Mouse (Mus musculus): ENCODE measurements around the gene Hexdc.

The Hexdc gene

GRCm38 (mm10) chr11:121204161-121205006, at the start of gene Hexdc, which contains the start of gene Ogfod3:
Gene Hexdc (plus strand): TSS chr11:121204433.
Gene Ogfod3 (minus strand): TSS chr11:121204711.
- DNase-seq = peak; percentile 88 to 93

GRCm38 (mm10) chr11:121156411-121156891, 47.8 kb upstream of the Hexdc start:
- DNase-seq = no peak

- no peak for DNase-seq
Measured at GRCm38 (mm10) chr11:121159971-121160370, 44.3 kb upstream of the Hexdc start, which contains the start of gene Uts2r. Gene Uts2r (plus strand): TSS chr11:121160271.

- DNase-seq = no peak
Measured at GRCm38 (mm10) chr11:121160636-121161346, 43.4 kb upstream of the Hexdc start.

- no peak for DNase-seq
Measured at GRCm38 (mm10) chr11:121163751-121164150, 40.5 kb upstream of the Hexdc start.

GRCm38 (mm10) chr11:121173203-121173602, 31.0 kb upstream of the Hexdc start:
- DNase-seq = no peak

- DNase-seq = no peak
Measured at GRCm38 (mm10) chr11:121174234-121174633, 30.0 kb upstream of the Hexdc start.

- DNase-seq = peak in 1 of 2 experiments; percentile 15
Measured at GRCm38 (mm10) chr11:121176285-121177270, 27.7 kb upstream of the Hexdc start.

GRCm38 (mm10) chr11:121189681-121190080, 14.6 kb upstream of the Hexdc start:
- DNase-seq = no peak

- DNase-seq = no peak
Measured at GRCm38 (mm10) chr11:121192742-121193141, 11.5 kb upstream of the Hexdc start.

GRCm38 (mm10) chr11:121193415-121193814, 10.8 kb upstream of the Hexdc start:
- no peak for DNase-seq

- no peak for DNase-seq
Measured at GRCm38 (mm10) chr11:121198622-121199021, 5.6 kb upstream of the Hexdc start.

GRCm38 (mm10) chr11:121199851-121200250, 4.4 kb upstream of the Hexdc start:
- DNase-seq = no peak

- no peak for DNase-seq
Measured at GRCm38 (mm10) chr11:121200781-121201180, 3.5 kb upstream of the Hexdc start.

- DNase-seq = no peak
Measured at GRCm38 (mm10) chr11:121201436-121202198, 2.6 kb upstream of the Hexdc start.

- no peak for DNase-seq
Measured at GRCm38 (mm10) chr11:121203859-121204160, 423 bp upstream of the Hexdc start.

GRCm38 (mm10) chr11:121216831-121217230, 12.6 kb downstream of the Hexdc start:
- DNase-seq = no peak

- DNase-seq = no peak
Measured at GRCm38 (mm10) chr11:121219776-121220175, 15.5 kb downstream of the Hexdc start.

GRCm38 (mm10) chr11:121220771-121221170, 16.5 kb downstream of the Hexdc start:
- DNase-seq = no peak

GRCm38 (mm10) chr11:121221321-121222010, 17.2 kb downstream of the Hexdc start:
- DNase-seq = no peak
